Mouse (Mus musculus) kidney, adult 2 months (tissue): ENCODE data around the gene Proser2. TPM values are rescaled to one million over a fixed set of nuclear protein-coding genes. Genes with fewer than 3 reads are reported as not detected.
"Not testable (repeated sequence)": the region's sequence is repeated elsewhere in the genome, so short reads cannot be mapped to it uniquely, and the experiment has no call there.

Source experiments
- DNase-seq: peaks from one replicate; pipeline ENCODE4 v3.0.0; 2021
- H3K27ac ChIP-seq: fragments of 200-500 bp; 2 replicates; pipeline ENCODE4 v1.5.1; 2012; ENCODE audit warnings: low read depth, low read length, control low read depth, inconsistent platforms; ENCODE audit not compliant: insufficient read depth
- H3K27me3 ChIP-seq: fragments of 200-500 bp; replicated peaks from 2 replicates; pipeline ENCODE4 v1.6.1; 2012; ENCODE audit warnings: mild to moderate bottlenecking, moderate library complexity, low read length, inconsistent platforms; ENCODE audit not compliant: control insufficient read depth, insufficient read depth
- H3K36me3 ChIP-seq: fragments of 200-500 bp; 2 replicates; pipeline ENCODE4 v1.6.1; 2012; ENCODE audit warnings: mild to moderate bottlenecking, moderate library complexity, low read length, inconsistent platforms; ENCODE audit not compliant: control insufficient read depth, insufficient read depth
- H3K4me1 ChIP-seq: fragments of 200-500 bp; 2 replicates; pipeline ENCODE4 v1.6.1; 2011; ENCODE audit warnings: low read length; ENCODE audit not compliant: control insufficient read depth, insufficient read depth
- H3K4me3 ChIP-seq: fragments of 200-500 bp; 2 replicates; pipeline ENCODE4 v1.5.1; 2011; ENCODE audit warnings: mild to moderate bottlenecking, low read depth, low read length, control low read depth; ENCODE audit not compliant: insufficient read depth
- CTCF ChIP-seq: fragments of 200-500 bp; conservative IDR thresholded peaks from 2 replicates; pipeline ENCODE4 v1.5.1; 2011; ENCODE audit warnings: low read depth, mild to moderate bottlenecking, control low read depth, low read length, moderate library complexity, mixed read lengths; ENCODE audit not compliant: insufficient read depth, insufficient read length
- POLR2A ChIP-seq: fragments of 200-500 bp; IDR thresholded peaks from one replicate; pipeline ENCODE4 v1.6.1; 2011; ENCODE audit warnings: low read depth, low read length, control low read depth
- WGBS: fragments of 180-500 bp; shearing (Covaris S2); methylation state at CpG from one replicate; pipeline ENCODE4 v1.1.7; 2018; 5-methylcytosine and 5-hydroxymethylcytosine counted together
- polyA plus RNA-seq: library from polyadenylated mRNA; depleted of rRNA; stranded (reverse); fragments of >200 nt; gene quantifications from 2 replicates; pipeline ENCODE4 v1.2.3, GENCODE M21; 2012

Proser2 gene
- polyA plus RNA-seq, 1 experiment: 7.9 TPM

DNA sequence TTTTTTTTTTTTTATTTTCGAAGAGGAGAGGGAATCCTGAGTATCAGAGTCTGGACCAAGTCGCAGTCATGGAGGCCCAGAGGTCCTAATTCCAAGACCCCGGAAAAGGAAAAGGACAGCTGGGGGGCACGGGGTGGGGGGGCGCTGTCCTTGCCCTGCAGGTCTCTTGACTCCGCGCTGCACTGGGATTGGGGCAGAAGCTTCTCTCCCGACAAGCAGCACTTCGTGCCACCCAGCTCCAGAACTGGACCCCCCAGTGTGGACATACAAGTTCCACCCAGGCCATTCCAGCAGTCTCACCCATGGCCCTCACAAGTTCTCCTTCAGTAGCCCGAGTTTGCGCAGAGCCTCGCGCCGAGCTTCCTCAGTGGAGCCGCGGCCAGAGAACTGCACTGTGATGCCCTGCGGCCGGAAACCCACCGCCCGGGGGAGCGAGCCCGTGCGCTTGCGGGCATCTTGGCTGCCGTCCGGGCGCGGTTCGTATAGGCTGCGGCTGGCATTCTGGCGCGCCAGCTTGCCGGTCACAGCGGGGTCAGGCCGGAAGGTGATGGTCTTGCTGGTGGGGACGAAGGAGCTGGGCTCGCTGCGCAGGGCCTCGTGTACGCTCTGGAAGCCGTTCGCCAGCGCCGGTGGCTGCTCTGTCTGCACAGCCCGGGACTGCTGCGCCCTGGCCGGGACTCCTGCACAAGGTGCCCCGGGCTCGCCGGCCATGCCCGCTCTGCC lies 29.8 kb downstream of the Proser2 start:
- no peak for DNase-seq
- Histone ChIP-seq H3K27me3 (no peaks in the 10 kb centered on the region), H3K4me1 (no peaks in the 10 kb centered on the region), H3K27ac (no peak overlapping the region), H3K36me3 (no peaks in the 10 kb centered on the region), H3K4me3 (no peak overlapping the region)
- TF ChIP-seq CTCF (no peak), POLR2A (no peak)
- WGBS: 30% methylated on average over 51 of the region's 51 CpGs

DNA sequence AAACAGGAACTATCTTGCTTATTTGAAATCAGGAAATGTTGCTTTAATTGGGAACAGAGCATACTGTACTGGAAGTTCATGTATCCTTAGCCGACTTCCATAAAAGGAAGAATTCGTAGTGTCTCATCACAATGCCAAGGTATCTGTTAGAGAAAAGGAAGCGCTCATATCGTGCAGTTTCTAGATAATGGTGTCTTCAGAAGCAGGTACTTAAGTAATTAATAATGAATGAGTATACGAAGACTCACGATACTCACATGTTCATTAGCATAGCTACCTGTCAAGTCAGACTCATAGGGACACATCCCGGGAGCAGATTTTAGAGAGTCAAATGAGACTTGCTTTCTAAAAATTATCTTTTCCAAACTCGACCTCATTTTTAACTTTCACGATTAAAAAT lies 30.6 kb downstream of the Proser2 start:
- WGBS: 82% methylated on average over 9 of the region's 9 CpGs
- Histone ChIP-seq H3K27me3 (no peaks in the 10 kb centered on the region), H3K4me3 (no peak overlapping the region), H3K4me1 (no peaks in the 10 kb centered on the region), H3K36me3 (no peaks in the 10 kb centered on the region), H3K27ac (no peak overlapping the region)
- DNase-seq: no peak
- TF ChIP-seq CTCF (no peak), POLR2A (no peak)

DNA sequence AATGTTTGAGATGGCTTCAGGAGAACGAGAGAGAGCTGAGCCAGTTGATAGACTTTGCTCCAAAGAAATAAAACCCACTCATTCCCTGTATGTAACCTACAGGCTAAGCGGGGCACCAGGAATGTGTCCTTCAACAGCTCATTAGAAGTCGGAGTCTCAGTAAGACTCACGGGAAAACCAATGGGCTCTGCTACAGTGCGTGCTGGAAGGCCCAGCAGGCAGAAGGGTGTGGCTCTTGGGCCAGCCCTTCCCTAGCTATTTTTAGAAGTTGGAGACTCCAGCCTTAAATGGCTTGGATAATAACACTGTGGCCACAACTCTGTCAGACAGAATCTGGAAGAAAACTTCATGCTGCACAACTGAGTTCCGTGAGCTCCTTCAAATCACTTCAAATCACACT lies 31.1 kb downstream of the Proser2 start:
- H3K27ac ChIP-seq: no peak overlapping the region
- DNase-seq: peak; percentile 33

DNA sequence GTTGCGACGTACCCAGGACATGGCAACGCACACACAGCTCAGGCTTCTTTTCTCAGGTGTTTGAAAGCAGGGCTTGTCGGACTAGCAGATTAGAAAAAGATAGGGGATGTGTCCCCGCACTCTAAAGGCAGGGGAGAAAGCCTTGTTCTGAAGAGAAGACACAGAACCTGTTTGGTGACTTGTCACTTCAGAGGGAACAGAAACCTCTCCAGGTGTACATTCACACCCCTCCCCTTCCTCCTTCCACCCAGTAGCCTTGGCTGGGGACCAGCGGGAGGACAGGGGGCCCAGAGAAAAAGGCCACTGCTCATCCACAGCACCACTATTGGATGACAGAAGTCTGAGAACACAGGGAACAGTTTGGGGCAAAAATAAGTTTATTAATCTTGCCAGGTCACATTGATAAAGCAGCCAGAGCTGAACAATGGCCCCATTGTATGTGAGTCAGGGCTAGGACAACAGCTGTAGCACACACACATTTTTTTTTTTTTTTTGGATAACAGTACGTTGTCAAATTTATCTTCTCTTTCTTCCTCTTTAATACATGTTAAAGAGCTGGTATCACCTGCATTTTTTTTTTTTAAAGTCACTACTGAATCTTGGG lies 32.8 kb downstream of the Proser2 start:
- H3K27ac ChIP-seq: no peak overlapping the region

More for the DNA sequence above, 31.1 kb downstream of the Proser2 start:
- no peaks in the 10 kb centered on the region for H3K36me3 ChIP-seq
- no peaks in the 10 kb centered on the region for H3K4me1 ChIP-seq
- TF ChIP-seq POLR2A (no peak), CTCF (no peak)
- WGBS: 34% methylated on average over 6 of the region's 6 CpGs
- H3K4me3 ChIP-seq: no peak overlapping the region
- H3K27me3 ChIP-seq: no peaks in the 10 kb centered on the region

DNA sequence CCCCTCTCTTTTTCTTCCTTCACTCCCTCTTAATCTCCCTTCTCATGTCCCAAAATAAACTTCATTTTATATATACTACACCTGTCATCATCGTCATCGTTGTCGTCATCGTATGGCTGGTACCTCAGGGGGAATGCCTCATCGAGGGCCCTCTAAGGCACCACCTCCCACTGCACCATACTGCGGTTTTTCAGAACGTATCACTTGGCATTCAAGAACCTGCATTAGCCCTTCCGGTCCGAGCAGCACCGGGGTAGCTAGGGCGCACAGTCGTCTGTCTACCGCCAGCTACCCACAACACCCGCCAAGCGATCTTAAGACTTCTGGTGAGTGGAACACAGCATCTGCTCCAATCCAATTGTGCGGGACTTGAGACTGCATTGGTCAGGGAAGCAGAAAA lies 40.1 kb downstream of the Proser2 start:
- not testable (repeated sequence) for H3K27me3 ChIP-seq, H3K4me3 ChIP-seq, DNase-seq, H3K36me3 ChIP-seq, H3K4me1 ChIP-seq, H3K27ac ChIP-seq
- 91% methylated on average over 16 of the region's 16 CpGs for WGBS

More for the DNA sequence above, 32.8 kb downstream of the Proser2 start:
- no peaks in the 10 kb centered on the region for H3K27me3 ChIP-seq
- no peak for DNase-seq
- WGBS: 81% methylated on average over 7 of the region's 7 CpGs
- H3K4me3 ChIP-seq: no peak overlapping the region
- no peaks in the 10 kb centered on the region for H3K4me1 ChIP-seq
- H3K36me3 ChIP-seq: no peaks in the 10 kb centered on the region
- no peak for TF ChIP-seq POLR2A
- no peak for TF ChIP-seq CTCF

DNA sequence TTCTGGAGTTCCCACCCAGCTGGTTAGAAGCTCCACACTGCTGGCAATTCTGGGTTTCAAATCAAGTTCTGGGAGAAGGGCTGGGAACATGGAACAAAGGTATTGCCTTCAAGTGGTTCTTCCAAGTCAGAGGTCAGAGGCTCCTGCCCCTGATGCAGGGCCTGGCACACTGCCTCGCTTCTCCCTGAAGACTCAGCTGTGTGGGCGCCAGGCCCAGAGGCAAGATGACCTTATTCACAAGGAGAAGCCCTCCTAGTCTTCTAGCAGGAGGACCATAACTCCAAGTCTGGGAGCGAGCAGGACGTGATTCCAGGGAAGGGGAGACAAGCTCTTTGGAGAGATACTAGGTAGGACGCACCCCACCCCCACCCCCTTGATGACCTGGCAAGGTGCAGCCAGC lies 42.9 kb downstream of the Proser2 start:
- Histone ChIP-seq H3K4me1 (no peaks in the 10 kb centered on the region), H3K4me3 (no peak overlapping the region), H3K27ac (no peak overlapping the region), H3K36me3 (no peaks in the 10 kb centered on the region), H3K27me3 (no peaks in the 10 kb centered on the region)
- 88% methylated on average over 5 of the region's 5 CpGs for WGBS
- TF ChIP-seq CTCF: no peak
- no peak for TF ChIP-seq POLR2A
- peak; percentile 20 for DNase-seq

DNA sequence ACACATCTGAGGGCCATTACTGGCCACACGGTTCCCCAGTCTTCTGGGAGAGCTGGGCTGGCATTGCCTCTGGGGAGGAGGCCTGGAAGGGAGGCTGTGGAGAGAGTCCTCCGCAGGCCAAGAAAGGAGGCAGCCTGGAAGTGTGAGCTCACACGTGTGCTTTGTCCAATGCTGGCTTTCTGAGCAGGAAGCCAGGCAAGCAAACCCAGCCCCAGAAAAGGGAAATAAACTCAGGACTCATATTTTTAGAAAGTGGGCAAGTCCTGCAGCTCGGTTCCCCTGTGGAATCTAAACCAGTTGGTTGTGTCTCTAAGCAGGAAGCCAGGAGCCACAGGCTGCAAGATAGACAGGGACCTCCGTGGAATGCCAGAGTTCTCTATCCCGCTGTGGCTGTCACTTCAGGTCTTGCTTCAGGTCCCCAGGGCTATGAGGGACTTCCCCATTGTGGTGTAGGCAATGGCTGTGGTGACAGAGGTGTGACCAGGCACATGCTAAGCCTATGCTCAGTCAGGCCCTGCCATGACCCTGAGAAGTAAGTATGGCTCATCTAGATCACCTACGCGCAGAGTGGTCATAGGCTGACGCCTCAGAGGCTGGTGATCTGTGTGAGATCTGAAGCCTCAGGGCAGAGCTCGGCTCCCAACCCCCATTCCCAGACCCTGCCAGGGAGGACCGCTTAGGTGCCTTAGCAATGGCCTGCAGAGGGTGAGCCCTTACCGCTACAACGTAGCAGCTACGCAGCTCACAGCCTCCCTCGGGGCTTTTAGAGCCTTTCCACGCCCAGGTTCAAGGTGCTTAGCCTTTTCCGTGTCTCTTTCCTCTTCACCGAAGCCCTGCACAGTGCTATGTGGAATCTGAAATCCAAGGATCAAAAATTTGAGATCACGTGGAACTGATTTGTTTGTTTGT lies 44.1 kb downstream of the Proser2 start:
- TF ChIP-seq POLR2A (no peak), CTCF (no peak)
- no peak for DNase-seq
- Histone ChIP-seq H3K4me1 (no peaks in the 10 kb centered on the region), H3K36me3 (no peaks in the 10 kb centered on the region), H3K4me3 (no peak overlapping the region), H3K27me3 (no peaks in the 10 kb centered on the region), H3K27ac (no peak overlapping the region)
- WGBS: 73% methylated on average over 19 of the region's 19 CpGs
